Mouse (Mus musculus): Measurements from ENCODE around the gene Zdhhc14. TPM values are rescaled to one million over a fixed set of nuclear protein-coding genes. Genes with fewer than 3 reads are reported as not detected.

The Zdhhc14 gene
- total and polyA plus RNA-seq, 3 experiments = 0.34 to 1.3 (median 0.35) TPM

- H3K27me3 ChIP-seq (replicated peaks) = no peaks in the 10 kb centered on the region
- dilution Hi-C loops (cut with MboI; ENCODE audit: extremely low pct_ligation_motif_present, extremely low pct_unique_long_range_greater_than_20kb, low sequenced_read_pairs) = no loop called here
- H3K4me2 ChIP-seq (ENCODE audit: insufficient read depth, low read depth, poor library complexity, severe bottlenecking) = no peak overlapping the region
- no peak overlapping the region for H3K4me3 ChIP-seq (replicated peaks in 1 of 3; ENCODE audit: low read depth in 2 of 3, low read length in 2 of 3, poor library complexity in 1 of 3)
- in situ Hi-C loops (cut with MboI; ENCODE audit: low pct_ligation_motif_present, low pct_unique_long_range_greater_than_20kb, low sequenced_read_pairs) = no loop called here
- DNase-seq (ENCODE audit: extremely low read depth) = no peak
- TF ChIP-seq USF1 (IDR thresholded peaks at IDR 0.05; ENCODE audit: low read depth, low read length) (no peak), RCOR1 (conservative IDR thresholded peaks at IDR 0.05; ENCODE audit: low read depth, low read length) (no peak), SMC3 (IDR thresholded peaks at IDR 0.05; ENCODE audit: low read depth, low read length) (no peak), IRF4 (IDR thresholded peaks at IDR 0.05; ENCODE audit: low read depth, low read length) (no peak), MAFK (IDR thresholded peaks at IDR 0.05; ENCODE audit: insufficient replicate concordance, low read length) (no peak), POLR2AphosphoS2 (IDR thresholded peaks at IDR 0.05; ENCODE audit: low read depth, low read length) (no peak), JUND (conservative IDR thresholded peaks at IDR 0.05; ENCODE audit: low read depth, low read length) (no peak), SIN3A (IDR thresholded peaks at IDR 0.05; ENCODE audit: low read length) (no peak), MEF2A (IDR thresholded peaks at IDR 0.05; ENCODE audit: borderline replicate concordance, low read depth, low read length) (no peak), ETS1 (conservative IDR thresholded peaks at IDR 0.05; ENCODE audit: low read depth, low read length) (no peak)
- H3K36me3 ChIP-seq (replicated peaks in 1 of 2; ENCODE audit: control insufficient read depth in 1 of 2, insufficient read depth in 1 of 2, low read length in 1 of 2) = no peaks in the 10 kb centered on the region
- no peak overlapping the region for H3K9ac ChIP-seq (ENCODE audit: insufficient read depth, low read depth)
- no peaks in the 10 kb centered on the region for H3K79me2 ChIP-seq (replicated peaks; ENCODE audit: control insufficient read depth, extremely low read depth, insufficient read depth, poor library complexity, severe bottlenecking)
- no peaks in the 10 kb centered on the region for H3K4me1 ChIP-seq (ENCODE audit: control insufficient read depth in 1 of 2, insufficient read depth in 2 of 2)
- H3K9me3 ChIP-seq (replicated peaks; ENCODE audit: low read length) = no peaks in the 10 kb centered on the region
- no peak overlapping the region for H3K27ac ChIP-seq (ENCODE audit: insufficient read depth, low read depth)
Observed at GRCm38 (mm10) chr17:5595068-5595467, 102.7 kb downstream of the Zdhhc14 start.

GRCm38 (mm10) chr17:5596490-5596889 lies 104.1 kb downstream of the Zdhhc14 start:
- Histone ChIP-seq H3K27ac (ENCODE audit: insufficient read depth, low read depth) (no peak overlapping the region), H3K9me3 (replicated peaks; ENCODE audit: low read length) (no peaks in the 10 kb centered on the region), H3K27me3 (replicated peaks) (no peaks in the 10 kb centered on the region), H3K4me3 (replicated peaks in 1 of 3; ENCODE audit: low read depth in 2 of 3, low read length in 2 of 3, poor library complexity in 1 of 3) (no peak overlapping the region), H3K9ac (ENCODE audit: insufficient read depth, low read depth) (no peak overlapping the region), H3K36me3 (replicated peaks in 1 of 2; ENCODE audit: control insufficient read depth in 1 of 2, insufficient read depth in 1 of 2, low read length in 1 of 2) (no peaks in the 10 kb centered on the region), H3K4me1 (ENCODE audit: control insufficient read depth in 1 of 2, insufficient read depth in 2 of 2) (no peaks in the 10 kb centered on the region), H3K79me2 (replicated peaks; ENCODE audit: control insufficient read depth, extremely low read depth, insufficient read depth, poor library complexity, severe bottlenecking) (no peaks in the 10 kb centered on the region), H3K4me2 (ENCODE audit: insufficient read depth, low read depth, poor library complexity, severe bottlenecking) (no peak overlapping the region)
- TF ChIP-seq PAX5 (IDR thresholded peaks at IDR 0.05; ENCODE audit: low read length) (no peak), UBTF (IDR thresholded peaks at IDR 0.05; ENCODE audit: low read depth, low read length) (no peak), ZKSCAN1 (IDR thresholded peaks at IDR 0.05; ENCODE audit: borderline replicate concordance, low read depth, low read length) (no peak), POLR2A (IDR thresholded peaks at IDR 0.05; ENCODE audit: low read depth, low read length) (no peak), CTCF (conservative IDR thresholded peaks at IDR 0.05 in 1 of 2, IDR thresholded peaks at IDR 0.05 in 1 of 2; ENCODE audit: low read depth in 2 of 2, low read length in 2 of 2) (no peak), MAX (IDR thresholded peaks at IDR 0.05; ENCODE audit: low read length) (no peak), GABPA (IDR thresholded peaks at IDR 0.05; ENCODE audit: insufficient replicate concordance, low read depth, low read length) (no peak), KAT2A (IDR thresholded peaks at IDR 0.05; ENCODE audit: insufficient replicate concordance, low read length) (no peak), RAD21 (IDR thresholded peaks at IDR 0.05; ENCODE audit: low read depth, low read length) (no peak), NRF1 (IDR thresholded peaks at IDR 0.05; ENCODE audit: low read depth, low read length) (no peak), JUND (conservative IDR thresholded peaks at IDR 0.05; ENCODE audit: low read depth, low read length) (no peak), MYC (IDR thresholded peaks at IDR 0.05; ENCODE audit: low read depth, low read length) (no peak), EP300 (IDR thresholded peaks at IDR 0.05; ENCODE audit: low read length) (no peak)
- dilution Hi-C loops (cut with MboI; ENCODE audit: extremely low pct_ligation_motif_present, extremely low pct_unique_long_range_greater_than_20kb, low sequenced_read_pairs) (no loop called here), in situ Hi-C loops (cut with MboI; ENCODE audit: low pct_ligation_motif_present, low pct_unique_long_range_greater_than_20kb, low sequenced_read_pairs) (no loop called here)
- DNase-seq (ENCODE audit: extremely low read depth) = no peak

Data from CH12.LX (cell line).